11 mouse cellular contexts compared by ENCODE assay signal in the genomic region with DNA sequence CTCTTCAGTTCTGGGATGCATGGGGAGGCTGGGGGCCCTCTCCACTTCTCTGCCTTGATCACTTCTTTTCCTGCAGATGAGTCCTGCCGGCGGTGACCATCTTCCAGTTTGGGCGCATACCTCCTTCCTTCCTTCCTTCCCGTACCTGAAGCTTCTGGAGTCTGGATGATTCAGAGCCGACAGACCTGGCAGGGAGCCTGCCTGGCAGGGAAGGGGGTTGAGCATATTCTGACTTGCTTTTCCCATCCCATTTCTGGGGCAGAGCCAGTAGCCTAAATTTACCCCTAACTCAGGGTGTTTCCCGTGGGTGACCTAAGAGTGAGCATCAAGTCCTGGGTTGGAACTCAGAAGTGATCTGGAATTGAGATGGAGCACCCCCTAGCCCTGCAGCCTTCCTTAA. TPM values are rescaled to one million over a fixed set of nuclear protein-coding genes. Genes with fewer than 3 reads are reported as not detected.
DNase-seq lines count a peak whose midpoint lies in the region; ATAC-seq lines count a peak whose summit lies in the region.
"Had no signal": no experiment of that assay in that cellular context is flagged by ENCODE, and none has a peak within 500 bp of the region (broad histone marks: within the 10 kb centered on the region; RNA-seq: fewer than 3 reads in every experiment).

No protein-coding gene starts in this region.

- intact Hi-C loops in heart, postnatal 10 days (cut with DNase I), result loop anchor here (2.0 kb wide), 1 partner anchor 136 kb away; no protein-coding TSS in a partner anchor

- DNase-seq in heart, adult 11 months, result peak; percentile 92
- no peak for DNase-seq in heart, postnatal 10 days
- DNase-seq in lung, postnatal 10 days, result peak; percentile 15
- DNase-seq in lung, postnatal 14 days, result no peak
- DNase-seq in kidney, postnatal 14 days, result peak; percentile 71
- DNase-seq in telencephalon, adult 2 months (ENCODE audit: low read depth, low spot score), result peak; percentile 46
- DNase-seq: forebrain, postnatal 0 days; heart, adult 2 months; retina, postnatal 1 day; thymus, postnatal 36 days had no signal

- ATAC-seq in erythroblast, adult 5-6 weeks (replicated peaks; ENCODE audit: low FRiP score, poor library complexity, severe bottlenecking), result no peak
- ATAC-seq: forebrain, postnatal 0 days had no signal

RNA-seq across cellular contexts. Expression of a gene that starts 4.9 kb away (rescaled TPM):
- 10 to 100 TPM; 24.7 to 29.2 TPM for total RNA-seq in heart, postnatal 10 days (2021)
- 38.6 and 56.0 TPM in 2 replicates for total RNA-seq in erythroblast, adult 5-6 weeks (2015; ENCODE audit: low replicate concordance)
- 30.8 and 38.9 TPM in 2 replicates for total RNA-seq in erythroblast, adult 5-6 weeks (2017; ENCODE audit: low replicate concordance)

RNA-seq across cellular contexts. Expression of a gene that starts 9.3 kb away (rescaled TPM):
- total RNA-seq in heart, postnatal 10 days (2021), result 10 to 100 TPM; 27.9 to 29.6 TPM
- 22.5 and 37.0 TPM in 2 replicates for total RNA-seq in erythroblast, adult 5-6 weeks (2015; ENCODE audit: low replicate concordance)
- total RNA-seq in erythroblast, adult 5-6 weeks (2017; ENCODE audit: low replicate concordance), result 10.3 and 13.4 TPM in 2 replicates

RNA-seq across cellular contexts. Expression of a gene that starts 13.6 kb away (rescaled TPM):
- 10 to 100 TPM; 12.6 to 13.5 TPM for total RNA-seq in heart, postnatal 10 days (2021)
- 12.9 and 15.0 TPM in 2 replicates for total RNA-seq in erythroblast, adult 5-6 weeks (2015; ENCODE audit: low replicate concordance)
- 3.2 and 20.0 TPM in 2 replicates for total RNA-seq in erythroblast, adult 5-6 weeks (2017; ENCODE audit: low replicate concordance)

RNA-seq across cellular contexts. Expression of a gene that starts 22.5 kb away (rescaled TPM):
- total RNA-seq in heart, postnatal 10 days (2021), result 10 to 100 TPM; 64.8 to 69.8 TPM
- total RNA-seq in erythroblast, adult 5-6 weeks (2015; ENCODE audit: low replicate concordance), result 17.1 and 21.5 TPM in 2 replicates
- total RNA-seq in erythroblast, adult 5-6 weeks (2017; ENCODE audit: low replicate concordance), result 3.9 TPM in 1 of 2 replicates, not detected in the other

RNA-seq across cellular contexts. Expression of a gene that starts 33.4 kb away (rescaled TPM):
- 10 to 100 TPM; 20.4 to 22.1 TPM for total RNA-seq in heart, postnatal 10 days (2021)
- 20.4 and 30.9 TPM in 2 replicates for total RNA-seq in erythroblast, adult 5-6 weeks (2015; ENCODE audit: low replicate concordance)
- 12.4 and 16.4 TPM in 2 replicates for total RNA-seq in erythroblast, adult 5-6 weeks (2017; ENCODE audit: low replicate concordance)

Comparison
In these comparisons a context has a peak if more than half of its experiments do, and no peak if none do; other contexts are left out.
1. DNase-seq: peak in heart, adult 11 months (single experiment), lung, postnatal 10 days (single experiment), kidney, postnatal 14 days (single experiment) and telencephalon, adult 2 months (single experiment); none in heart, postnatal 10 days (0 of 2) and lung, postnatal 14 days (single experiment).